Mouse (Mus musculus) Patski (cell line): ENCODE data around the gene Gm8229. TPM values are rescaled to one million over a fixed set of nuclear protein-coding genes. Genes with fewer than 3 reads are reported as not detected.
A peak's percentile ranks its signal among the peaks of the same experiment; 100 is the strongest.
"Not testable (repeated sequence)": the region's sequence is repeated elsewhere in the genome, so short reads cannot be mapped to it uniquely, and the experiment has no call there.

ENCODE experiments used
- ATAC-seq: fragments of 100-300 bp; one replicate; pipeline ENCODE4 v1.8.0; 2021
- CTCF ChIA-PET: fragments of 350-600 bp; sonication (Branson Sonifier 250); formaldehyde crosslinking; loops from one replicate; lab custom pipeline; 2022; ENCODE audit warnings: inconsistent platforms; lab: Charles Lee
- POLR2A ChIA-PET: fragments of 350-600 bp; sonication (Branson Sonifier 250); formaldehyde crosslinking; loops from one replicate; lab custom pipeline; 2022; ENCODE audit warnings: antibody characterized with exemption, inconsistent platforms; lab: Charles Lee
- DNase-seq: peaks from one replicate; pipeline ENCODE4 v3.0.0-alpha.2; 2011; ENCODE audit warnings: low read depth, low spot score
- H3K27me3 ChIP-seq: fragments of 371-371 bp; one replicate; pipeline ENCODE4 v1.5.1; 2021
- CTCF ChIP-seq: fragments of 100-300 bp; IDR thresholded peaks from one replicate; pipeline ENCODE4 v1.5.1; 2021
- in situ Hi-C: fragments of 300-500 bp; cut with MboI; formaldehyde crosslinking; loops from 3 replicates; pipeline ENCODE4 v1.11.1; 2018; ENCODE audit warnings: low pct_unique_long_range_greater_than_20kb, mixed read lengths
- polyA plus RNA-seq: library from polyadenylated mRNA; unstranded; gene quantifications from one replicate; pipeline ENCODE4 v1.2.3, GENCODE M21; 2021

Gene Gm8229
- not detected for polyA plus RNA-seq

DNA sequence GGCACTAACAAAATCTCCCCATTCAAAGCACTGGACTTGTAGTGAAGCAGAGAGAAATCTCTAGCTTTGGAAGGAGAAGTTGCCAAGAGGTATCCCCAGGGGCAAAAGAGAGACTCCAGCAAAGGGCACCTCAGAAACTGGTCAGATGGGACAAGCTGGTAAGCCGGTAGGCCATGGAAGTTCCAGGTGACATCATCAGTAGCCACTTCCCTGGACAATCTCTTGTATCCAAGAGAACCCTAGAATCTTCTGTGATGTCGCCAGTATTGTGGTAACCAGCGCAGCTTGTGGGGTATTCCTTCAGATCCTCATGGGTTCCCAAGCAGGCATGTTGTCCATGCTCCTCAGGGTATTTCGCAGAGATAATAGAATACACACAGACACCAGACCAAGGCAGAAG lies at the start of gene Gm8229:
TSS of gene Gm8229 (plus strand) at position 301 of the 400 bp plus-strand sequence.
- POLR2A ChIA-PET, DNase-seq, CTCF ChIA-PET, in situ Hi-C loops, H3K27me3 ChIP-seq, ATAC-seq: not testable (repeated sequence)

- CTCF ChIA-PET, in situ Hi-C loops, POLR2A ChIA-PET: not testable (repeated sequence)
Observed at GRCm38 (mm10) chr14:44338484-44338883, 26.7 kb upstream of the Gm8229 start, which contains the start of gene Gm5930. Gene Gm5930, minus strand, starts transcription at chr14:44338584.

GRCm38 (mm10) chr14:44361416-44361815 lies 3.7 kb upstream of the Gm8229 start:
- CTCF ChIA-PET, ATAC-seq, POLR2A ChIA-PET, H3K27me3 ChIP-seq, in situ Hi-C loops, DNase-seq: not testable (repeated sequence)
- TF ChIP-seq CTCF = peak; percentile 33

More at GRCm38 (mm10) chr14:44338484-44338883, 26.7 kb upstream of the Gm8229 start, which contains the start of gene Gm5930:
- H3K27me3 ChIP-seq, DNase-seq, ATAC-seq: not testable (repeated sequence)

GRCm38 (mm10) chr14:44362301-44362700 lies 2.9 kb upstream of the Gm8229 start:
- ATAC-seq, in situ Hi-C loops, POLR2A ChIA-PET, DNase-seq, CTCF ChIA-PET, H3K27me3 ChIP-seq: not testable (repeated sequence)
- peak; percentile 19 for TF ChIP-seq CTCF

- ATAC-seq, POLR2A ChIA-PET, in situ Hi-C loops, CTCF ChIA-PET, DNase-seq, H3K27me3 ChIP-seq: not testable (repeated sequence)
Observed at GRCm38 (mm10) chr14:44384233-44384632, 19.1 kb downstream of the Gm8229 start.

DNA sequence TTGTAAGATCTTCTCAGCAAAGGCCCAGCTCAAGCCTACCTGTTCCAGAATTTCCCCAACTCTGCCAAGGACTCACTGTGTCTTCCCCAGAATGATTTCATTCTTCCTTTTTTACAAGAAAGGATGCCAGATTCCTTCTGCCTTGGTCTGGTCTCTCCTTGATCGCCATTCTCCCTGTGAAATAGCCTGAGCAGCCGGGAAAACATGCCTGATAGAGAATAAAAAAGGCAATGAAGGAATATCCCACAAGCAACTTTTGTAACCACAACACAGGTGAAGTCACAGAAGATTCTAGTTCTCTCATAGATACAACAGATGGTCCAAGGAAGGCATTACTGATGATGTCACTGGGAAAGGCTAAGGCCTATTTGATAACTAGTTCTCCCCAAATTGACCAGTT lies 45.4 kb downstream of the Gm8229 start, which contains the start of gene Gm3371:
TSS of gene Gm3371 (minus strand) at position 101 of the 400 bp plus-strand sequence.
- ATAC-seq, in situ Hi-C loops, CTCF ChIA-PET, DNase-seq, POLR2A ChIA-PET, H3K27me3 ChIP-seq: not testable (repeated sequence)

Other genes with a start within 250 kb of the Gm8229 start
- gene Gm3327, start 241.5 kb upstream of the Gm8229 start, polyA plus RNA-seq = not detected
- gene Gm8212, start 167.7 kb upstream of the Gm8229 start, polyA plus RNA-seq = not detected
- gene 4930503E14Rik, start 152.1 kb upstream of the Gm8229 start, polyA plus RNA-seq = 0.14 TPM
- not detected for gene Gm8220, start 79.8 kb upstream of the Gm8229 start, polyA plus RNA-seq
- 0.12 TPM for gene Gm5930, start 26.8 kb upstream of the Gm8229 start, polyA plus RNA-seq
- gene Gm3371, start 45.3 kb downstream of the Gm8229 start, polyA plus RNA-seq = not detected
- not detected for gene Gm8232, start 68.3 kb downstream of the Gm8229 start, polyA plus RNA-seq
- gene BC061237, start 127.1 kb downstream of the Gm8229 start, polyA plus RNA-seq = not detected
- gene Gm17093, start 152.9 kb downstream of the Gm8229 start, polyA plus RNA-seq = not detected
- gene Gm8247, start 217.8 kb downstream of the Gm8229 start, polyA plus RNA-seq = not detected